Mouse (Mus musculus) heart, postnatal 10 days (tissue): Measurements from ENCODE around the gene 1700125H20Rik. TPM values are rescaled to one million over a fixed set of nuclear protein-coding genes. Genes with fewer than 3 reads are reported as not detected.
"Not testable (repeated sequence)": the region's sequence is repeated elsewhere in the genome, so short reads cannot be mapped to it uniquely, and the experiment has no call there.

Experiments
- DNase-seq, 2 experiments: peaks; one replicate each; pipeline ENCODE4 v3.0.0; 2021
- intact Hi-C: fragments of 180-260 bp; cut with DNase I; formaldehyde crosslinking; loops from one replicate; pipeline ENCODE4 v1.15.1; 2025
- total RNA-seq, 2 experiments: library from RNA; stranded (reverse); gene quantifications; 2 replicates each; pipeline ENCODE4 v1.2.3; 2021

The 1700125H20Rik gene
- not detected for total RNA-seq

DNA sequence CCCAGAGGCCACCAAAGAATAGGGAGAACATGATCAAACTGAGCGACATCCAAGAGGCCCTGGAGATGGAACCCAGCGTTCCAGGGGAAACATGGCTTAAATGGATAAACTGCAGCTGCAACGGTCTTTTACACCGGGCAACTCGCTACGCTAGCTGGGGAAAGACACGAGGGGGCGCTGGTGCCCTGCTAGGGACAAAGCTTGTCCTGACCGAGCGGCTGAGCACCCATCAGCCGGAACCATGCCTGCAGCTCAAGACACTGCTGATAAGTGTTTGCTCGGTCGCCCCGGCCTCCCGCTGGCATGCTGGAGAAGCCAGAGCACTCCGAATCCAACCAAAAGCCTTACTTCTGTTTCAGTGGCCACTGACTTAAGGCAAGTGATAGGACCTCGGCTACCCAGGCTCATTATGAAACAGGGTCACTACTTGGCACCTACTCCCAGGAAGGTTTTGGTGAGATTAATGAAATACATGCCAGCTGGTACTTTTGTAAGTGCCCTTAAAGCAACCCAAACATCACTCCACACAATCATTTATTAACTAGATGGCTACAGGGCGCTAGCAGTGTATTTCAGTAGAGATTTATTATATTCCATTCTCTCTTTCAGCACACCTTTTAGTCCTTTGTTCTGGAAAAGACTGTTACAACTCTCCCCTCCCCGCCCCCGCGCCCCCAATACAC lies at the start of gene 1700125H20Rik:
TSS of gene 1700125H20Rik (plus strand) at position 347 of the 683 bp plus-strand sequence.
- peak; percentile 92 to 95 for DNase-seq
- intact Hi-C loops: loop anchor here (1.0 to 5.0 kb wide), 2 partner anchors 91 to 162 kb away; no protein-coding TSS in a partner anchor

DNA sequence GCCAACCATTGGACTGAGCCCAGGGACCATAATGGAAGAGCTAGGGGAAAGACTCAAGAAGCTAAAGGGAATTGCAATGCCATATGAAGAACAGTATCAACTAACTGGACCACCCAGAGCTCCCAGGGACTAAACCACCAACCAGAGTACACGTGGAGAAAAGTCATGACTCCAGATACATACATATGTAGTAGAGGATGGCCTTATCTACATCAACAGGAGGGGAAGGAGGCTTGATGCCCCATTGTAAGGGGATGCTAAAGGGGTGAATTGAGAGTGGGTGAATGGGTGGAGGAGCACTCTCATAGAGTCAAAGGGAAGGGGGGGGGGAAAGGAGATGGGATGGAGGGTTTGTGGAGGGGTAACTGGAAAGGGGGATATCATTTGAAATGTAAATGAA lies 48.1 kb upstream of the 1700125H20Rik start:
- DNase-seq: no peak
- intact Hi-C loops: no loop called here

DNA sequence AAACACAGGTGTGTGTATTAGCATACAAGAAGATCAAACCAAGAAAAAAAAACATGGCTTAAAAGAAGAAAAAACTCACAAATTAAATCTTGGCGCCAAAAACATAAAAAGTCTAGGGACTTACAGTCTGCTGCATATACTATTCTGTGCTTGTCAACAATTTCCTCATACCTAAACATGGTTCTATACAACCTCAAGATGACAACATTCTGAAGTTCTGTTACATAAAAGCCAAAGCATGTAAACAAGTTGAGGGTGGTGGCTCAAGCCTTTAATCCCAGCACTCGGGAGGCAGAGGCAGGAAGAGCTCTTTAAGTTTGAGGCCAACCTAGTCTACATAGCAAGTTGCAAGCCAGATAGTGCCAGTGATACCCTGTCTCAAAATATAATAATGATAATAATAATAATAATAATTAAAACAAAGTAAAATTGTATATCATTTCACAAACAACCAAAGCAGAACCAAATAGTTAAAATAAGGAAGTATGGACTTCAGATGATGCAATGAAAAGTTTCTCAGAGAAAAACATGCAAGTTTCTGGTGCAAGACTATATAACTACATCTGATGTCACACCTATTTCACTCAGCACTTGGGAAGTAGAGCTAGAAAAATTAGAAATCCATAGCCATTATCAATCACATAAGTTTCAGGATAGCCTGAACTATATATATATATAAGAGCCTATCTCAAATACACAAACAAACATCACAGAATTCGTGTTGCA lies 46.8 kb upstream of the 1700125H20Rik start:
- intact Hi-C loops: no loop called here
- DNase-seq: no peak

DNA sequence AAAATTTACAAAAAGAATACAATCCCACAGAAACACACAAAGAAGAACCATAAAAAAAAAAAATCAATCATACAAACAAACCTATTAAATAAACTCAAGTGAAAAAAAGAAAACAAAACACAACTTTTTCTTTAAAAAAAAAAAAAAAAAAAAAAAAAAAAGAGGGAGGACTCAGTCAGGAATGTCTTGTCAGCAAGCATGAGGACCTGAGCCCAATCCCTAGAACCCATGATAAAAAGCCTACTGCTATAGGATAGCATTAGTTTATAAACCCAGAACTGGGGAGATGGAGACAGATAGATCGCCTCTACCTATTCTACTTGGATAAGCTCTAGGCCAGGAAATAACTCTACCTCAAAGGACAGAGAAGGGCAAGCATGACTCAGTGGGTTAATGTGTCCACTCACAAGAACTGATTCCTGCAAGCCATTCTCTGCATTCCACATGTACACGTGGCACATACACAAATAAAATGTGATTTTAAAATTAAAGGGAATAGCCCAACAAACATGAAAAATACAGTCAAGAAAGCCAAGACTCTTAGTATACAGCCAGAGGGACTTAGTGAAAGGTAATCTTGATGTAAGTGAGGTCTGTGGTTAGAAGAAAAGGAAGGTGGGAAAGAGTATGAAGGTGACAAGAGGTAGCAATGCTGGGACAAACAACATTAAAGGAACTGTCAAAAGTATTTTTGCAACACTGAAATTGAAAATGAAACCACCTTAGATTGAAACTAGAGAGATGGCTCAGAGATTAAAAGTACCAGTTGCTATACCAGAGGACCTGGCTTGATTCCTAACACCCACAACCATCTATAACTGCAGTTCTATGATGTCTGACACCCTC lies 43.7 kb upstream of the 1700125H20Rik start:
- DNase-seq: no peak
- intact Hi-C loops: no loop called here

- DNase-seq: no peak
- intact Hi-C loops: no loop called here
Observed at GRCm38 (mm10) chr11:85128883-85129282, 41.3 kb upstream of the 1700125H20Rik start.

- intact Hi-C loops: no loop called here
- no peak for DNase-seq
Observed at GRCm38 (mm10) chr11:85131542-85131941, 38.7 kb upstream of the 1700125H20Rik start.

DNA sequence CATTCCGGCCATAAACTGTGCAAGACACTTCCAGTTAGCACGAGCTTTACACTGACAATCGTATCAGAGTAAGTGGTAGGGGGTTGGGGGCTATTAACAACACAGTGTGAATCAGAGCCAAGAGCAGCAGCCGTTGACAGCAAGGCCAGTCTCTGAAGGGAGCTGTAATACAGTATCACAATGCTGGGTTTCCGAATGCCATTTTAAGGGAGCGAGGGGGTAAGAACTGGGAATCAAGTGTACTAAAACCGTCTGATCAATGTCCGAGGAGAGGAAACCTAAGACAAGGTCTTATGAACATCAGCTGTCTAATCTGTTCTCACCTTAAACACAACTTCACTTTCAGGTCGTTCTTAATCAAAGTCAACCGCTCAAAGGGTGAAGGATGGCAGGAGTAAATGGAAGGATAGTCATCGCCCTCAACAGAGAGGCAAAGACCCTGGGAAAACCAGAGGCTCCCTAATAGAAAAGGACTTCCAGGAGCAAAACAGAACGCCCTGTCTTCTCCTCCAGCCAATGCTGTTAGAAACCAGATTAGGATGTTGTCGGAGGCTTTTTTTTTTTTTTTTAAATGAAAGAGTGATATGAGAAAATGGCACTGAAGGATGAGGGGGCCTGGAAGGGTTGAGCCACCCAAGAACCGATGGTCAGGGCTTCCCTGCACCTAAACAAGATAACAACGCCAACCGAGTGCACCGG lies 31.3 kb upstream of the 1700125H20Rik start:
- peak; percentile 29 to 39 for DNase-seq

DNA sequence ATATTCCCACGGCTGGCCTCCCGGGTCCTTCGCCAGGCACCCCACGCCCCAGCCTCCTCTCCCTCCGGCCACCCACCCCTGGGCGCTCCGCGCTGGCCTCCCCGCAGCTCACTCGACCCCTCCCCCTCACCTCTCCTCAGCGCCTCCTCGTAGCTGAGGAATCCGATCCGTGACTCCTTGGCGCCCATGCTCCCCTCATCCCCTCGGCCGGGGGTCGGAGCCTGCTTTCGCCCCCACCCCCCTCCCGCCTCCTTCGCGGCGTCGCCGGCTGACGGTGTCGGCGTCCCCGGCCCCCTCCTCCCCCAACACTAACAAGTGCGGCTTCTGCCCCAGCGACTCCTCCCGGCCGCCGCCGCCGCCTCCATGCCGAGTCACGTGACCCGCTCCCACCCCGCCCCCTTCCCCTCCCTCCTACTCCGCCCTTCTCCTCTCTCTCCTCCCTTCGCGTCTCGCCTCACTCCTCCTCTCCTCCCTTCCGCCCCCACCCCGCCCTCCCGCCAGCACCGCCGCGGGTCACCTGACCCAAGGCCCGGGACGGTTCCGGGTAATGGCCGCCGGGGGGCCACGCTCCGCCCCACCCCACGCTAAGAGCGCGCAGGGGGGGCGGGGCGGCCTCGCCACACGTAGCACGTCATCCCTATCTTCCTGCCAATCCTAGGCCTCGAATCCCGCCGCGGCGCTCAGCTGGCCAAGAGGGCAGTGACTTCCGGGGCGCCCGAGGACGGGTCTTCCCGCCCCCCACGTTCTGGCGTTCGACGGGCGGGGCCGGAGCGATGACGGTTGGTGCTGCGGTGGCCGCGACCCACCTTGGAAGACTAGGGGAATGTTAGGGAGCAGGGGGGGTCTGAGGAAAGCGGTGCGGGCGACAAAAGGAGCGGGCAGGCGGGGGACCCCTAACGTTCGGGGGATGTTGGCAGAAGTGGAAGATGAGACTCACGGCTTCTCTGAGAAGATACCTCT lies 30.3 kb upstream of the 1700125H20Rik start, which contains the start of gene Usp32:
TSS of gene Usp32 (minus strand) at position 581 of the 960 bp plus-strand sequence.
- intact Hi-C loops: no loop called here
- DNase-seq: peak; percentile 97

More for the DNA sequence above, 31.3 kb upstream of the 1700125H20Rik start:
- intact Hi-C loops: no loop called here

GRCm38 (mm10) chr11:85152256-85152930 lies 17.8 kb upstream of the 1700125H20Rik start:
- intact Hi-C loops: no loop called here

DNA sequence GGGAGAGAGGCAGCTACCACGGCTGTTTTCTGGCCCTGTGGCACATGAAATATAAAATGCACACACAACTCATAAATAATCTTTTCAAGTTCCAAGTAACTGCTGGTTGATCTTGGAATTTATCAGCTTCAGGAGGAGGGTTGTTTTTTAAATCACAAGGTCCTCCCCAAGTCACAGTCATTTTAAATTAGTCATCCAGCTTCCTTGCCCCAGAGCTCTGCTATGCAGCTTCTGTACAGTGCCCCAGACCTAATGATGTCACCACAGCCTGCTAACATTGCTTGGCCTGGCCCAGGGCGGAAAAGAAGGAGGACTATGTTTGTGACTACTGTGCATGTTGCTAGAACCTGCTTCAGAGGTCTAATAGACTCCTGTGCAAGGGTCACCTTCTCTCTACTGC lies 12.9 kb upstream of the 1700125H20Rik start:
- DNase-seq: no peak
- intact Hi-C loops: no loop called here

More at GRCm38 (mm10) chr11:85152256-85152930, 17.8 kb upstream of the 1700125H20Rik start:
- no peak for DNase-seq

DNA sequence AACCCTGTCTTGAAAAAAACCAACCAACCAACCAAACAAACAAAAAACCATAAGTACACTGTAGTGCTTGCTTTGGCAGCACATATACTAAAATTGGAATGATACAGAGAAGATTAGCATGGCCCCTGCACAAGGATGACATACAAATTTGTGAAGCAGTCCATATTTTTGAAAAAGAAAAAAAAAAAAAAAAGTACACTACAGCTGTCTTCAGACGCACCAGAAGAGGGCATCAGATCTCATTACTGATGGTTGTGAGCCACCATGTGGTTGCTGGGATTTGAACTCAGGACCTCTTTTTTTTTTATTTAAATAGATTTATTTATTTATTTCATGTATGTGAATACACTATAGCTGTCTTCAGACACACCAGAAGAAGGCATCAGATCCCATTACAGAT lies 7.2 kb upstream of the 1700125H20Rik start:
- intact Hi-C loops, DNase-seq: not testable (repeated sequence)

- DNase-seq: no peak
Observed at GRCm38 (mm10) chr11:85164371-85164770, 5.8 kb upstream of the 1700125H20Rik start.

GRCm38 (mm10) chr11:85167503-85167902 lies 2.7 kb upstream of the 1700125H20Rik start:
- no peak for DNase-seq
- intact Hi-C loops: no loop called here

More at GRCm38 (mm10) chr11:85164371-85164770, 5.8 kb upstream of the 1700125H20Rik start:
- intact Hi-C loops: no loop called here

GRCm38 (mm10) chr11:85170833-85171232 lies 629 bp downstream of the 1700125H20Rik start:
- no peak for DNase-seq
- intact Hi-C loops: loop anchor here (1.0 to 5.0 kb wide), 2 partner anchors 90 to 161 kb away; no protein-coding TSS in a partner anchor

DNA sequence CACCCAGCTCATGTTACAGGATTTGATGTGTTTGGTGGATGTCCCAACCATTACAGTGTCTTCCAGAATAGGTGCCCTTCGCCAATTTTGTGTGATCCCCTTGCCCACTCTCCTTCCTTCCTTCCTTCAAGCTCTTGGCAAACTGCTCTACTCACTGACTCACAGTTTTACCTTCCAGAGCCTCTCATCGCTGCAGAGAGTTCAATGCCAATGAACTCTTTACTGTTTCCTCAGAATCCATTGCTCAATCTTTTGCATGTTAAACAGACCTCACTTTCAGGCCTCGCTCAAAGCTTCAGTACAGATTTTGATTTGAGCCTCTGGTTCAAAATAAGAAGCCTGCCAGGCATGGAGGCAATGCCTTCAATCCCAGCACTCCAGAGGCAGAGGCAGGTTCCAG lies 5.7 kb downstream of the 1700125H20Rik start:
- DNase-seq: no peak
- intact Hi-C loops: no loop called here

GRCm38 (mm10) chr11:85177761-85178160 lies 7.6 kb downstream of the 1700125H20Rik start:
- intact Hi-C loops: no loop called here
- DNase-seq: no peak

GRCm38 (mm10) chr11:85178413-85178812 lies 8.2 kb downstream of the 1700125H20Rik start:
- intact Hi-C loops: no loop called here
- no peak for DNase-seq

DNA sequence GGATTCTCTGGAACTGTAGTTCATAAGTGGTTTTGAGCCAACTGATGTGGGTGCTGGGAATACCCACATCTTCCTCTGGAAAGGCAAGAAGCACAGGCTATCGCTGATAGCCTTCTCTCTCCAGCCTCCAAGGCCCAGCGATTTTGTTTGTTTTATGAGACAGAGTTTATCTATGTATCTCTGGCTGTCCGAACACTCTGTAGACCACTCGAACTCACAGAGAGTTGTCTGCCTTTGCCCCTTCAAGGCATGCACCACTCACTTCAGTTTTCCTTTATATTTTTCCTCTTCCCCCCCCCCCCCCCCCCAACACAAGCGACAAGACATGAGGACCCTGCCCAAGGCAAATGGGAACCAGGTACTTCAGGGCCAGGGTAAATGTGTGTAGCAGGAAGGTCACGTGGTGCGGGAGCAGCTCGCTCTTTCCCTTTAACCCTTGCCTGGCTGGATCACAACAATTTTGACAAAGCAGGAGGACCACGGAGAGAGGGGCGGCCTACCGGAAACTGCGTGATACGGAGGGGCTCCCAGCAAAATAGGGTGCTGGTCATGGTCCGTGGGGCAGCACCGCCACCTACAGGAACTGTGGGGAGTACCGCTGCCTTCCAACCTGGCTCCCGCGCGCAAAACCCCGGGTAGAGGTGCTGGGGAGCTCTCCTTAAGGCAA lies 12.5 kb downstream of the 1700125H20Rik start:
- peak; percentile 65 to 78 for DNase-seq
- intact Hi-C loops: loop anchor here (1.0 to 5.0 kb wide), 2 partner anchors 79 to 265 kb away; partner anchors contain the start of gene Znhit3
